9 mouse cellular contexts compared by ENCODE assay signal in genomic region chr9:61259421-61260174, GRCm38 (mm10).
DNase-seq lines count a peak whose midpoint lies in the region; TF ChIP-seq lines count a peak whose summit lies in the region.
"Had no signal": no experiment of that assay in that cellular context is flagged by ENCODE, and none has a peak within 500 bp of the region (broad histone marks: within the 10 kb centered on the region; RNA-seq: fewer than 3 reads in every experiment).

No protein-coding gene starts in this region.

- peak; percentile 25 for DNase-seq in MN1 (ENCODE audit: low spot score)
- DNase-seq in heart, embryonic 10.5 days (ENCODE audit: low spot score): no peak
- DNase-seq in kidney, postnatal 4 days: peak; percentile 27 to 43
- no peak for DNase-seq in layer of hippocampus, adult 9-11 months
- no peak for DNase-seq in ovary, postnatal 10 days (ENCODE audit: low spot score)
- no peak for DNase-seq in urinary bladder, postnatal 10 days (ENCODE audit: low spot score)
- DNase-seq: gastrocnemius, postnatal 36 days had no signal

- TF ChIP-seq EP300 in ES-Bruce4 (IDR thresholded peaks at IDR 0.05; ENCODE audit: insufficient read depth, low read depth, low read length): peak; percentile 89

- H3K27ac ChIP-seq in ES-Bruce4 (ENCODE audit: insufficient read depth, low read length): peak overlapping the region; percentile 75
- H3K27ac ChIP-seq in heart, embryonic 10.5 days: peak overlapping the region; percentile 59; the same call in 1 of the 2 replicates
- H3K27ac ChIP-seq: limb, embryonic 15.5 days had no signal

- no peak for TF ChIP-seq POLR2A in ES-Bruce4 (IDR thresholded peaks at IDR 0.05; ENCODE audit: insufficient read depth, low read length)

- H3K27me3 ChIP-seq in ES-Bruce4 (ENCODE audit: control insufficient read depth, insufficient read depth, low read length, poor library complexity, severe bottlenecking): no peaks in the 10 kb centered on the region
- peaks cover 57% of the 10 kb centered on the region for H3K27me3 ChIP-seq in heart, embryonic 10.5 days (ENCODE audit: insufficient read depth, poor library complexity, severe bottlenecking)
- H3K27me3 ChIP-seq: limb, embryonic 15.5 days had no signal

- H3K9me3 ChIP-seq in ES-Bruce4 (replicated peaks; ENCODE audit: control insufficient read depth, insufficient read depth, low read length, poor library complexity, severe bottlenecking): no peaks in the 10 kb centered on the region; the same call in 1 of the 2 replicates
- peaks cover 2% of the 10 kb centered on the region; the same call in 1 of the 2 replicates for H3K9me3 ChIP-seq in heart, embryonic 10.5 days
- H3K9me3 ChIP-seq: limb, embryonic 15.5 days had no signal

- no peaks in the 10 kb centered on the region for H3K36me3 ChIP-seq in ES-Bruce4 (ENCODE audit: control insufficient read depth, insufficient read depth, low read length, poor library complexity, severe bottlenecking)
- H3K36me3 ChIP-seq in heart, embryonic 10.5 days: no peaks in the 10 kb centered on the region
- H3K36me3 ChIP-seq: limb, embryonic 15.5 days had no signal

- WGBS in heart, embryonic 10.5 days: 18% methylated on average over 7 of the region's 7 CpGs

- no peak overlapping the region for H3K9ac ChIP-seq in ES-Bruce4 (ENCODE audit: low read depth, poor library complexity, severe bottlenecking)
- H3K9ac ChIP-seq: limb, embryonic 15.5 days had no signal

- H3K4me1 ChIP-seq in ES-Bruce4 (ENCODE audit: control insufficient read depth, insufficient read depth, low read length): peaks cover 9% of the 10 kb centered on the region
- H3K4me1 ChIP-seq in heart, embryonic 10.5 days: peaks cover 30% of the 10 kb centered on the region

- H3K4me3 ChIP-seq in ES-Bruce4 (ENCODE audit: low read depth, low read length): no peak overlapping the region
- no peak overlapping the region for H3K4me3 ChIP-seq in heart, embryonic 10.5 days
- H3K4me3 ChIP-seq: limb, embryonic 15.5 days had no signal

- peak; percentile 7 for TF ChIP-seq CTCF in ES-Bruce4 (IDR thresholded peaks at IDR 0.05; ENCODE audit: low read depth, low read length)

Comparison
In these comparisons a context has a peak if more than half of its experiments do, and no peak if none do; other contexts are left out.
1. DNase-seq: peak in MN1 (single experiment) and kidney, postnatal 4 days (2 of 2); none in heart, embryonic 10.5 days (single experiment), layer of hippocampus, adult 9-11 months (single experiment), ovary, postnatal 10 days (single experiment) and urinary bladder, postnatal 10 days (single experiment).